Mouse (Mus musculus) kidney, adult 18-20 months (tissue): ENCODE results near the gene Epha5.

Experiments
- DNase-seq: peaks from one replicate; pipeline ENCODE4 v3.0.0; 2021

Epha5 gene

GRCm38 (mm10) chr5:84417062-84417879 lies at the start of gene Epha5:
TSS of gene Epha5 (minus strand) at chr5:84417382.
- DNase-seq, result peak; percentile 28

DNA sequence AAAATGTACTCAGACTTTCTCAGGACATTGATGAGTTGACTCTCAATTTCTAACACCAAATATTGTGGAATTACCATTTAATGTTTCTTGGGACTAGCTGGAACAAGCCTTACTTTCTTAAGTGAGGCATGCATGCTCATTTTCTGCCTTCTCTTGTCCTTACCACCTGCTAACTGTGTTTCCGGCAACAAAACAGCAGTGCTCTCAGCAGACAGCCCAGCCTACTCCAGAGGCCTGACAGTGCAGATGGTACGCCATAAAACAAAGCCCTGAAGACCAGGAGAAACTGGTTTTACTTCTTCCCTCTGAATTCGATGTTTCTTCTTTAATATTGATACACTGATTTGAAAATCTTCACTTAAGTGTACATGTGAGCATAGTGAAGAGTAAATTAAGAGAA lies 39.0 kb upstream of the Epha5 start:
- no peak for DNase-seq

DNA sequence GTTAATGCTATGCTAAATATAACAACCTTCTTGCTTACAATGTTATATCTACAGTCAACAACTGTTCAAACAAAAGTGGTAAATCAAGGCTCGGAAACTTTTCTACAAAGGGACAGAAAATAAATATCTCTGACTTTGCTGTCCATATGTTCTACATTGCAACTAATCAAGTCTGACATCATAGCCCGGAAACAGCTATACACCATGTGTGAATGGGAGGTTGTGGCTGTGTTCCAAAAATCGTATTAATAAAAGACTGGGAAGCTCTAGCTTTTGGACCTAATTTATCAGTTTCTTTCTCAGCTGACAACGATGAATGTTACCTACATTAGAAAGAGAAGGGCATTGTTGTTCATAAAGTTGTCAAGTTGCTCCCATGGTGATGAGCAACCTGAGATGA lies 37.5 kb upstream of the Epha5 start:
- no peak for DNase-seq

DNA sequence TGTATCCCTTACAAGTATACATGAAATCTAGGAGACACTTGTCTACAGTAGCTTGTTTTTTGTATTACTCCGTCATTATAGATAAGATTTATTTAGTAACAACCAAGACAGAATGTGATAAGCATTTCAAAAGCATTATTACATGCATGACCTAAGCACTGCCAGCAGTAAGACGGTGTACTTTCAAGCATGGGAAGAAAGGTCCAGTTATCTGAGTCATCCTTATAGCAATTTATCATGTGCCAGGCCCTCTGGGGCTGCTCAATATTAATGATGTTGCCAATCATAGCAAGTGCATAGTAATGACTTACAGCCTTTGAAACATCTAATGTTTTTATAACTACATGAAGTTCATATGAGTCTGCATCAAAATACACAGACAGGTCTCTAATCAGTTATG lies 36.7 kb upstream of the Epha5 start:
- no peak for DNase-seq

DNA sequence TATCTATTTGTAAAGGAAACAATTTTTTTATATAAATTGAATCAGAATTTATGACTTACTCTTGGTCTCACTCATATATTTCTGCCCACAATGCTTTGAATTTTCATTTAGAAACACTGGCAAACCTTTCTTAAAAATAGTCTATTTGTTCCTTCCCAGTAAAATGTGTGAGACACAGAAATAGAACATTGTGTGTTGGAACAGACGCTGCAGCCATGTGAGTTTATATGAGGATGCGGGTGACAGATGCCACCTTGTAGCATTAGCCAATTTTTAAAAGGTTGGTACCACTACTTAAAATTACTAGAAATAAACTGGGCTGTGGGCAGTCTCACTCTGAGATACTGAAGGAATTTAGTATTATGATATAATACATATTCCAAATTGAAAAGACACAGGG lies 23.1 kb upstream of the Epha5 start:
- no peak for DNase-seq

GRCm38 (mm10) chr5:84415961-84416821 lies 991 bp downstream of the Epha5 start:
- no peak for DNase-seq

DNA sequence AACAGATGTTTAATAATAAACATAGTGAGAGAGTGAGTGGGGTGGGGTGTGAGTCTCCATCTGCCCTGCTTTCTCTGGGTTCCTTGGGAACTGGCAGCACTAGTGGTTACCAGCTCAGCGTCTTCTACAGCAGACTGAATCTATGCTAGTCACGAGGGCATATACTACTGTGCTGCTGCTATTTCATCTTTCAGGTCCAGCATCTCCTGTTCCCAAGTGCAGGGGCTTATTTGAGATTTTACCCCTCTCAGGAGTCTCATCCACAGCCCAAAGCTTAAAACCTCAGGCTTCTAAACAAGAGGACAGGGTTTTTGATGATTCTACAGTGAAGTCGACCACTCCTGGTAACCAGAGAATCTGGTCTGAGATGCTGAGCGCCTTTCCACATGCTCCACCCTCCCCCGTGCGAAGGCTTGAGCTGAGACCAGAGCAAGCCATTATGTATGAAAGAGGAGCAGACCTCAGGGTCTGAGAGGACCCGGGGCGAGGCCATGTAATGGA lies 2.2 kb downstream of the Epha5 start:
- DNase-seq, result no peak

GRCm38 (mm10) chr5:84413026-84413425 lies 4.2 kb downstream of the Epha5 start:
- DNase-seq, result no peak

DNA sequence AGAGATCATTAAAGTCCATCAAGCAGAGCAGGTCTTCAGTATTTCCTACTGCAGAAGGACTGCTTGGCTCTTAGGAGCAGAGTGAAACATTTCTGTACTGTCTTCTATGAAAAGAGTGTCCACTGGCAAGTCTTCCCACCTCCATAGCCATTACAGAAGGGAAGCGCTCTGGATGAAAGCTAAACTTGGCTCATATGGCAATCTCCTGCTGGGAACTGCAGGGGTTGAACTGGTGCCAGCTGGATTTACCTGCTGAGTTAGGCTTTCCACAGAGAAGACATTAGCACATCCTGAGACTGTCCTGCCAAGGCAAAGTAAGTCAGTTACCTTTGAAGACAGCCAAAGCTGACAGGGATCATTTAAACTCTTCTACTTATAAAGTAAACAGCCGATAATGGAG lies 8.8 kb downstream of the Epha5 start:
- DNase-seq, result no peak

DNA sequence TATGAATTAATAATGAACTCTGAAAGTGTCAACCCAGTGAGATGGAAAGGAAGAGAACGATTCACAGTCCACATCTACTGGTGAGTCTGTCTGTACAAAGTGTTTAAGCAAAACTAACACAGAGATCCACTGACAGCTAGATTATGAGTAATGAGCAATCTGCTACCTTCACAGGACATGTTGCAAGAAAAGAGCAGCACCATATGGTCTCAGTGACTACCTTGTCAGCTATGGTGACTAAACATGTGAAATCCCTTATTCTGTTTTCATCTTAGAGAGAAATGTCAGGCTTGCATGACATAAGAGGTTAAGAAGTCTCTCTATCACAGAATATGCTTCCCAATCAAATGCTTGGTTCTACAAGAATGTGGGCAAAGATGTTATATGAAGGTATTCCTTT lies 20.1 kb downstream of the Epha5 start:
- DNase-seq, result no peak

DNA sequence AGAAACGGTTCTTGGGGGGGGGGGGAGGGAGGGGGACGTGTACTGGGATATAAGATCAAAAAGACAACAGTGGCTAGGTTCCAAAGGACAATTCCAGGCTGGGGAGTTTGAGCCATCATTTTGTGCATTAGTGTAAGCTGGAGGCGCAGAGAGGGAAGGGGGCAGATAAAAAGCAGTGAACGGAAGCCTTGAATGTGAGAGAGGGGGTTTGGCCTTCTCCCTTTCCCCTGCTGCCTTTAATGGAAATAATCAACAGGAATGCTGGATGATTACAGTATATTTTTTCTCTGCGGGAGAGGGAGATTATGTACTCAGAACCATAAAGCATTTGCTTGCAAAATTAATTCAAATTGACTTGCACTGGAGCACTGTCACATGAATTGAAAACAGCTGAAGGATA lies 51.8 kb downstream of the Epha5 start:
- no peak for DNase-seq

GRCm38 (mm10) chr5:84359430-84359829 lies 57.8 kb downstream of the Epha5 start:
- DNase-seq, result no peak

DNA sequence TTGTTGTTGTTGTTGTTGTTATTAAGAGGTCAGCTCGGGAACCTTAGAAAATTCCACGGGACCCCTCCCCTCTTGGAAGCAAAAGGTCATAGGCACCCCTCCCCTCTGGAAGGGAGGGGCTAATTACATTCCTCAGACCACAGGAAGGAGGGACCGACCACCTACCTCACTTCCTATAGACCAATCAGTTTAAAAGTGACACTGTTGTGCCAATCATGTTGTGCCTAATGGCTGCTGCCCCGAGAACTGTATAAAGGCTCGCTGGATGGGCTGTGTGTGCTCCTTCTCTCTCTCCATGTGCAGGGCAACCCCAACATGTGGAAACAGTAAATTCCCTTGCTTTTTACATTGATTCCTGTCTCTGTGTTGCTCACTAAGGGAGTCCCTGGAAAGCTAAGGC lies 64.1 kb downstream of the Epha5 start:
- no peak for DNase-seq

DNA sequence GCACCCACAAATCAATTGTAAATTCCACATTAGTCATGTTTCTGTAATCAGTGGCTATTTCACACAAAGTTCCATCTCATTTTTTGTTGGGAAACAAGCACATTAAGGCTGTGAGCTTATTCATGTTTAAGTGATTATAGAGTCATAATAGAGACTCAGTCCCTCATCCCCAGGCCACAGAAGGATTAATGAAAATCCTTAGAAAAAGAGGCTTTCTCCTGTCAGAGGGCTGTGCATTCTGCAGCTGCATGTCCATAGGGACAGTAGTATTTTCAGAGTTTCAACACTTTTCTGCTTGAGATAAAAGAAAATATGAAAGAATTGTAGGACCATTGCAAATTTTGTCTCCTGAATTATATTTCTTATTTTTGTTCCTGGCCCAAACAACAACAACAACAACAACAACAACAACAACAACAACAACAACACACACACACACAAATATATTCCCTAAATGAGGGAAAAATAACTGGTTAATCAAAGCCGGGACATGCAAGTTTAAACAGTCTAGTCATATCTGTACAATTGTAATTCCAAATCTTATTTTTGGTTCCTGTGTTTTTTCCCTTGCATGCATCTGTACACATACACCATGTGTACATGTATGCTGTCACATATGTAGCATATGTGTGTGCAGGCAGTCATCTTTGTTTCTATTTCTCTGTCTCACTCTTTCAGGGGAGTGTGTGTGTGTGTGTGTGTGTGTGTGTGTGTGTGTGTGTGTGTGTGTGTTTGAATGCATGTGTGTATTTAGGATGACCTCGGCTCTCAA lies 70.3 kb downstream of the Epha5 start:
- no peak for DNase-seq

- DNase-seq, result no peak
Observed at GRCm38 (mm10) chr5:84335834-84336465, 81.2 kb downstream of the Epha5 start.

DNA sequence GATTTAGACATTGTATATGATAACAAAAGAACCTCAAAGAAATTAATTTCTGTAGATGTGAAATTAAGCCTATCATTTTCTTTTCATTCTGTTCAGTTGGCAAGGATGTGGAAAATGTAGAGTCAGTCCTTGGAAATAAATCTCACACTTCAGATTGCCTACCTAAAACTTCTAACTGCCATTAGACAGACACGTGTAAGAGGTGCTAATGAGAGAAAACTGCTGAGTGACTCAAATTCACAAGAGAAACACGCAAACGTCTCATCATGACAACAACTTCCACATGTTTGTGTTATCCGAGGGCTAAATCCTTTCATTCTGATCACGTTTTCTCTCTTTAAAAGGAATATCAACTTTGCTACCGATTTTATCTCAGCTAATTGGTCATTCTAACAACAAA lies 82.7 kb downstream of the Epha5 start:
- DNase-seq, result no peak

DNA sequence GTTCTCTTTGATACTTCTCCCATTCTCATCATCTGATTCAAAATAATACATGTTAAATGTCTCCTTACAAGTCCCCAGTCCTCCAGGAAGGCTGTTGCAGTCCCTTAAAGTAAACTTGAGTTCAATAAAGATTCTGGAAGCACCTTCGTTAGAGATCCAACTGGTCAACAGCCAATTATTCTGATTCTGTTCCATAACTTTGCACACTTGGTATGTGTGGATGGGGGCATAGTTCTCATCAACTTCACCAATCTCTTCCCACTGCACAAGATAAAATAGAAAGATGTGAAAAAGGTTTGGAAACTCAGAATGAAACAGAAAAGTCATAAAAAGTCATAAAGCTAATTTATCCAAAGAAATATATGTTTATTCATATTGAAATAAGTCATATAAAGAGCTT lies 85.6 kb downstream of the Epha5 start:
- DNase-seq, result no peak

GRCm38 (mm10) chr5:84320553-84320952 lies 96.6 kb downstream of the Epha5 start:
- DNase-seq, result no peak

DNA sequence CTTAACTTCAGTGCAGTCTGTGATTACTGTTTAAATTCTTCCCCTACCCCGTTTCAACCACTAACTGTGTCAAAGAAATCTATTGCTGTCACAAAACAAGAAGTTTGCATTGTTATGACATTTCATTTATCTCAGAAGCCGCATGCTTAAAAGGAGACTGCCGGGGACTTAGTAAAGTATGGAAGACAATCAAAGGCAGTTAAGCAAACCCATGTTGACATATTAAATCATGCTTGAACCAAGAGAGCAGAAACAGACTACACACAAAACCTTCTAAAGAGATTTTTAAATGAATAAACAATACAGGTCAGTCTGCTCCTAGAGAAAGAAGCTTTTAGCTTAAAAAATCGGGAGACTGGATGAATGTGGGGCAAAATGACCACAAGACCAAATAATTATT lies 97.0 kb downstream of the Epha5 start:
- DNase-seq, result no peak

DNA sequence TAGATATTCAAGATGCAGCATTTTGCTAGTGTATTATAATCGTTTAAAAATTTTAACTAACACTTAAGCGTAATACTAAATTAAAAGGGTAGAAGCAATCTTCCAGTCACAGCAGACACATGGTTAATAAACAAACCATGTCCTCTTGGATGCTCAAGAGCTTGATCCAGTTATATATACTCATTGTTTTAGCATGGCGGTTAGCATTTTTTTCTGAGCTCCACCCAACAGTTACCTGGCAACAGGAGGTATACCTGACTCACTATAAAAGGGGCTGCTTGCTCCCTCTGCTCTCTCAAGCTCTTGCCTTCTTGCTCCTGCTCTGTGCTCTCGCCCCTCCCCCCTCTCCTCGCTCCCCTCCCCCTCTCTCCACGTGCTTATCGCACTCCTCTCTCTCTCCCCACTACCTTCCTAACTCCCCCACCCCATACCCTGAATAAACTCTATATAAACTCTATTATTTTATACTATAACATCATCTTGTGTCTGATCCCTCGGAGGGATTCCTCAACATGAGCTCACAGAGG lies 98.3 kb downstream of the Epha5 start:
- DNase-seq, result no peak

- DNase-seq, result no peak
Observed at GRCm38 (mm10) chr5:84317839-84318238, 99.3 kb downstream of the Epha5 start.

GRCm38 (mm10) chr5:84313619-84314018 lies 103.6 kb downstream of the Epha5 start:
- no peak for DNase-seq
